Mouse (Mus musculus) liver, embryonic 16.5 days (tissue): Measurements from ENCODE around the gene Med25. TPM values are rescaled to one million over a fixed set of nuclear protein-coding genes. Genes with fewer than 3 reads are reported as not detected.

Experiments
- microRNA counts: library from miRNA; unstranded; fragments of <30 nt; microRNA quantifications from one replicate; lab custom pipeline; 2016
- microRNA-seq: library from miRNA; unstranded; fragments of <30 nt; microRNA quantifications from one replicate; pipeline ENCODE4, GENCODE M21; 2016
- polyA plus RNA-seq: library from polyadenylated mRNA; unstranded; fragments of >200 nt; fragmentation: Nextera tagmentation; extraction: Ambion mirVana; gene quantifications from 2 replicates; pipeline ENCODE4 v1.2.1, GENCODE M21; 2015

Med25 gene
- polyA plus RNA-seq, 1 experiment from 2014 or later: 53.0 TPM

MicroRNA genes within 50 kb of the gene (microRNA counts, 519-probe panel; counts per million panel counts)
- microRNA mmu-miR-707 (lab: Ali Mortazavi, UCI): 60.7 counts per million

Small RNA genes lying within 50 kb of the gene (microRNA-seq; reads per million reads assigned to microRNA genes)
- not detected for gene Mir707

Other genes starting within 250 kb of the Med25 start
- 0.25 and 0.77 TPM in 2 replicates for gene Myh14, start 221.9 kb downstream of the Med25 start, polyA plus RNA-seq
- not detected in 2 replicates for gene Izumo2, start 184.0 kb downstream of the Med25 start, polyA plus RNA-seq
- gene Vrk3, start 144.3 kb downstream of the Med25 start, polyA plus RNA-seq: 25.8 and 29.2 TPM in 2 replicates
- gene Zfp473, start 141.7 kb downstream of the Med25 start, polyA plus RNA-seq: 1.1 and 1.2 TPM in 2 replicates
- 43.4 and 44.7 TPM in 2 replicates for gene Nup62, start 76.6 kb downstream of the Med25 start, polyA plus RNA-seq
- 0.34 and 0.76 TPM in 2 replicates for gene Il4i1, start 76.3 kb downstream of the Med25 start, polyA plus RNA-seq
- 7.3 and 9.7 TPM in 2 replicates for gene Atf5, start 76.1 kb downstream of the Med25 start, polyA plus RNA-seq
- gene Akt1s1, start 43.7 kb downstream of the Med25 start, polyA plus RNA-seq: 25.6 and 29.1 TPM in 2 replicates
- 32.7 and 33.7 TPM in 2 replicates for gene Tbc1d17, start 43.6 kb downstream of the Med25 start, polyA plus RNA-seq
- gene Pnkp, start 35.6 kb downstream of the Med25 start, polyA plus RNA-seq: 23.4 and 24.3 TPM in 2 replicates
- gene Ptov1, start 22.9 kb downstream of the Med25 start, polyA plus RNA-seq: 34.8 and 43.4 TPM in 2 replicates
- gene Fuz, start 3.4 kb upstream of the Med25 start, polyA plus RNA-seq: 5.9 and 6.6 TPM in 2 replicates
- 63.3 and 63.7 TPM in 2 replicates for gene Ap2a1, start 36.8 kb upstream of the Med25 start, polyA plus RNA-seq
- gene Tsks, start 50.5 kb upstream of the Med25 start, polyA plus RNA-seq: 0.12 TPM in 1 of 2 replicates, not detected in the other
- gene Cpt1c, start 82.1 kb upstream of the Med25 start, polyA plus RNA-seq: 1.8 and 2.1 TPM in 2 replicates
- 95.6 and 98.6 TPM in 2 replicates for gene Prmt1, start 93.9 kb upstream of the Med25 start, polyA plus RNA-seq
- gene Irf3, start 104.9 kb upstream of the Med25 start, polyA plus RNA-seq: 39.8 and 43.2 TPM in 2 replicates
- gene Bcl2l12, start 106.0 kb upstream of the Med25 start, polyA plus RNA-seq: 11.0 and 12.2 TPM in 2 replicates
- 9.8 and 9.9 TPM in 2 replicates for gene Scaf1, start 123.7 kb upstream of the Med25 start, polyA plus RNA-seq
- 20.9 and 23.2 TPM in 2 replicates for gene Rras, start 125.2 kb upstream of the Med25 start, polyA plus RNA-seq
- 1.9 and 2.0 TPM in 2 replicates for gene Prr12, start 160.2 kb upstream of the Med25 start, polyA plus RNA-seq
- gene Nosip, start 169.7 kb upstream of the Med25 start, polyA plus RNA-seq: 23.4 and 23.8 TPM in 2 replicates
- gene Prrg2, start 170.0 kb upstream of the Med25 start, polyA plus RNA-seq: 9.7 and 10.5 TPM in 2 replicates
- gene Rcn3, start 199.5 kb upstream of the Med25 start, polyA plus RNA-seq: 20.1 and 22.7 TPM in 2 replicates
- 50.6 and 56.1 TPM in 2 replicates for gene Fcgrt, start 211.1 kb upstream of the Med25 start, polyA plus RNA-seq
- 646 and 744 TPM in 2 replicates for gene Rps11, start 231.7 kb upstream of the Med25 start, polyA plus RNA-seq
- gene Rpl13a, start 236.0 kb upstream of the Med25 start, polyA plus RNA-seq: 558 and 645 TPM in 2 replicates
- 0.12 TPM in 1 of 2 replicates, not detected in the other for gene Gm45713, start 243.5 kb upstream of the Med25 start, polyA plus RNA-seq
- gene Flt3l, start 243.7 kb upstream of the Med25 start, polyA plus RNA-seq: 3.0 and 3.1 TPM in 2 replicates